Mouse (Mus musculus) hematopoietic stem cell, adult 5-6 weeks (primary cell): ENCODE results near the gene Smo. TPM values are rescaled to one million over a fixed set of nuclear protein-coding genes. Genes with fewer than 3 reads are reported as not detected.
"Not testable (repeated sequence)": the region's sequence is repeated elsewhere in the genome, so short reads cannot be mapped to it uniquely, and the experiment has no call there.

Experiments
- ATAC-seq, 2 experiments: fragments of 125-278 bp in 1 of 2; replicated peaks in 1 of 2; 2 replicates each; pipeline ENCODE4 v1.8.0; 2016 to 2017; ENCODE audit warnings: inconsistent platforms in 2 of 2, mild to moderate bottlenecking in 2 of 2, moderate number of reproducible peaks in 2 of 2, low read depth in 1 of 2, moderate TSS enrichment in 1 of 2; ENCODE audit not compliant: low FRiP score in 2 of 2, poor library complexity in 2 of 2, severe bottlenecking in 2 of 2, insufficient read depth in 1 of 2, low TSS enrichment in 1 of 2
- total RNA-seq: library from RNA; stranded (forward); fragments of 172-1452, 232-1000 nt; gene quantifications from 2 replicates; pipeline ENCODE4 v1.2.3, GENCODE M21; 2017

Smo gene
- total RNA-seq, 1 experiment from 2014 or later: 32.4 TPM

- no peak; a peak in 1 of 4 replicates for ATAC-seq
Measured at GRCm38 (mm10) chr6:29717952-29718521, 17.3 kb upstream of the Smo start.

- ATAC-seq: peak; percentile 54 to 65; a peak in 2 of 4 replicates
Measured at GRCm38 (mm10) chr6:29718894-29719329, 16.4 kb upstream of the Smo start.

- ATAC-seq: no peak
Measured at GRCm38 (mm10) chr6:29721890-29722289, 13.4 kb upstream of the Smo start.

- no peak for ATAC-seq
Measured at GRCm38 (mm10) chr6:29726576-29727200, 8.6 kb upstream of the Smo start.

GRCm38 (mm10) chr6:29728035-29728434 lies 7.3 kb upstream of the Smo start:
- ATAC-seq: no peak

GRCm38 (mm10) chr6:29729491-29729890 lies 5.8 kb upstream of the Smo start:
- ATAC-seq: no peak

- peak; percentile 63 to 77 for ATAC-seq
Measured at GRCm38 (mm10) chr6:29735689-29736451, 567 bp downstream of the Smo start.

GRCm38 (mm10) chr6:29736610-29737458 lies 1.5 kb downstream of the Smo start:
- ATAC-seq: no peak

GRCm38 (mm10) chr6:29751466-29752152 lies 16.3 kb downstream of the Smo start:
- no peak for ATAC-seq

GRCm38 (mm10) chr6:29753336-29753735 lies 18.0 kb downstream of the Smo start:
- ATAC-seq: no peak

- no peak for ATAC-seq
Measured at GRCm38 (mm10) chr6:29756001-29756400, 20.7 kb downstream of the Smo start.

- ATAC-seq: no peak
Measured at GRCm38 (mm10) chr6:29756476-29756875, 21.2 kb downstream of the Smo start.

GRCm38 (mm10) chr6:29758417-29758816 lies 23.1 kb downstream of the Smo start:
- peak; percentile 70 to 72; a peak in 3 of 4 replicates for ATAC-seq

- no peak for ATAC-seq
Measured at GRCm38 (mm10) chr6:29759012-29759679, 23.8 kb downstream of the Smo start.

GRCm38 (mm10) chr6:29760397-29760796 lies 25.1 kb downstream of the Smo start:
- not testable (repeated sequence) for ATAC-seq

- ATAC-seq: no peak
Measured at GRCm38 (mm10) chr6:29761282-29761681, 26.0 kb downstream of the Smo start.
